Mouse (Mus musculus) adipocyte (in vitro differentiated cells): Measurements from ENCODE around the gene Asnsd1.
"Not testable (repeated sequence)": the region's sequence is repeated elsewhere in the genome, so short reads cannot be mapped to it uniquely, and the experiment has no call there.

Experiments
- DNase-seq: peaks from one replicate; pipeline ENCODE4 v3.0.0-alpha.2; 2016; ENCODE audit warnings: low spot score

Asnsd1 gene

GRCm38 (mm10) chr1:53352327-53353261, at the start of gene Asnsd1, which contains the start of the genes Asdurf and Gm28551:
TSS of gene Asnsd1 (minus strand) at chr1:53352752.
TSS of gene Asdurf (minus strand) at chr1:53352619.
TSS of gene Gm28551 (minus strand) at chr1:53352667.
- peak; percentile 97 for DNase-seq

- DNase-seq = not testable (repeated sequence)
These were observed 41.6 kb upstream of the Asnsd1 start for GRCm38 (mm10) chr1:53393936-53394760.

GRCm38 (mm10) chr1:53388762-53389161, 36.2 kb upstream of the Asnsd1 start:
- no peak for DNase-seq

GRCm38 (mm10) chr1:53384085-53384688, 31.6 kb upstream of the Asnsd1 start:
- DNase-seq = peak; percentile 10

DNA sequence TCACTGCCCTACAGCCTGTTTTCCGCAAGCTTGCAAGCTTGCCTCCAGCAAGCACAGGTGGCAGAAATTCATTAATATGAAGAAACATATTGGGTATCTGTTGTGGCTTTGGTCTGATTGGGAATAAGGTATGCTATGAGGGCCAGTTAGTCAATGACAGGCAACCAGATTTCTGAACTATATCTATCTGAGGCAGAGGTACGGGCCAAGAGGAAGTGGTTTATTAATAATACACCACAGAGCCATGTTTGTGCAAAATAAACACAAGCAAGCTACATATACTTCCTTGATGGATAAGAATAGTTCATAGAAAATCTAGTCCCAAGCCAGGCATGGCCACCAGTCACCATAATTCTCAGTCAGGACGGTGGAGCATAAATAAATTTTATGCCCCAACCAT, 25.2 kb upstream of the Asnsd1 start:
- no peak for DNase-seq

- not testable (repeated sequence) for DNase-seq
These were observed 23.4 kb upstream of the Asnsd1 start for GRCm38 (mm10) chr1:53375965-53376364.

- DNase-seq = no peak
These were observed 6.4 kb upstream of the Asnsd1 start for GRCm38 (mm10) chr1:53358988-53359387.

GRCm38 (mm10) chr1:53341071-53341470, 11.5 kb downstream of the Asnsd1 start:
- DNase-seq = no peak

DNA sequence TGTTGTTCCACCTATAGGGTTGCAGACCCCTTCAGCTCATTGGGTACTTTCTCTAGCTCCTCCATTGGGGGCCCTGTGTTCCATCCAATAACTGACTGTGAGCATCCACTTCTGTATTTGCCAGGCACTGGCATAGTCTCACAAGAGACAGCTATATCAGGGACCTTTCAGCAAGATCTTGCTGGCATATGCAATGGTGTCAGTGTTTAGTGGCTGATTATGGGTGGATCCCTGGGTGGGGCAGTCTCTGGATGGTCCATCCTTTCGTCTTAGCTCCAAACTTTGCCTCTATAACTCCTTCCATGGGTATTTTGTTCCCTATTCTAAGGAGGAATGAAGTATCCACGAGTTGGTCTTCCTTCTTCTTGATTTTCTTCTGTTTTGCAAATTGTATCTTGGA, 15.1 kb downstream of the Asnsd1 start:
- DNase-seq = not testable (repeated sequence)

GRCm38 (mm10) chr1:53335465-53335864, 17.1 kb downstream of the Asnsd1 start:
- no peak for DNase-seq

DNA sequence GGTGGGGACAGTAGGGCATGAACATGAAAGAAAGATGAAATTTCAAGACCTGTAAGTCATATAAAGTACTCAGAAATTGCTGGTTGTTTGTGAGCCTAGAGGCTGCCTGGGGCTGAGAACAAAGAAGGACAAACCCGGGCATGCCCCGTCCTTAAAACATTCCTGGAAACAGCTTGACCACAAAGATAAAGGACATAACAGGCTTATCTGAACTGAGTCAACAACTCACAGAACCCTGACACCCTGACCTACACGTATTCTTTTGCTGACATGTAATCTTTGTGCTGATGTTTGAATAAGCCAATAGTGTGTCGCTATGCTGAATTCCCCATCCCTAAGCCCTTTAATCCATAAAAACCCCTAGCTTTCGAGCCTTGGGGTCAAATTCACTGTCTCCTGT, 19.0 kb downstream of the Asnsd1 start:
- not testable (repeated sequence) for DNase-seq

DNA sequence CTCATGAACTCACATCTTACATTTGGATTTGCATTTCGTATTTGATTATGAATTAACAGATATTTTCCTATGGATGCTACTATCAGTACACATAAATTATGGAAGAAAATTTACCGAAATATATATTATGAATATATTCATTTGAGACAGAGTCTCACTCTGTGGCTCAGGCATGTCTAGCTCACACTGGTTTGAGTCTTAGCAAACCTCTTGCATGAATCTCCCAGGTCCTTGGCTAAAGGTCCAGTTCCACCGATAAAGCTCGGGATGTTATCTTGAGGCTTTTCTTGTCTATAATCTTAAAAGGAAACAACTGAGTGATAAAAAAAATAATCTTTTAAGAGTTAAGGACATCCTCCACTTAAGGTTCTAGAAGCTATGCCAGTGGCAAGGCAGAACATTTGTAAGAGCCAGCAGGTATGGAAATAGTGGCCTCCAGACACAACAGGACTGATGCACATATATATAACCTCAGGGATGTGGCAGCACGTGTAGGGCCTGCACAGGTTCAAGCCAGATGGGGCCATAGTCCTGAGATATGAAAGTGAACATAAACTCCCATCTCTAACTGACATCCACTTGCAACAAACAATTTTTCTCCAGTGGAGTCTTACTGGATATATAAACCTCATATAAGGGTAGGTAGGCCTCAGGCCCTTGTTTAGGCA, 27.6 kb downstream of the Asnsd1 start:
- no peak for DNase-seq

GRCm38 (mm10) chr1:53324277-53324676, 28.3 kb downstream of the Asnsd1 start:
- DNase-seq = no peak

DNA sequence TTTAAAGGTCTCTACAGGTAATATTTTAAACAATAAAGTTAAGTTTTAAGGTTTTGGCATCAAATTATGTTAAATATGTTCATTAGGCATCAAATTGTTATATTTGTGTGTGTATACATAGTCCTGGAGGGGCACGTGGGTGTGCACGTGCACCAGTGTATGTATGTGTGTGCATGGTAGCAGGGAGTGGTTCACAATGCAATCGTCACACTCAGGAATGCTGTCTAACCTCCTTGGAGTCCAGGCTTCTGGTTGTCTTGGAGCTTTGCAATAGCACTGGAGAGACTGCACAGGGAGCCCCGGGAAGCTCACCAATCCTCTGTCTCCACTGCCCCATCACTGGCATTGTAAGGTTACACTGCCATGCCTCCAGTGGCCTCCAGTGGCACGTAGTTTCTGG, 29.3 kb downstream of the Asnsd1 start:
- no peak for DNase-seq

- DNase-seq = no peak
These were observed 30.7 kb downstream of the Asnsd1 start for GRCm38 (mm10) chr1:53321662-53322344.

- peak; percentile 87 for DNase-seq
These were observed 39.3 kb downstream of the Asnsd1 start, which contains the start of gene Osgepl1 for GRCm38 (mm10) chr1:53312989-53313967. TSS of gene Osgepl1 (plus strand) at chr1:53313624.

DNA sequence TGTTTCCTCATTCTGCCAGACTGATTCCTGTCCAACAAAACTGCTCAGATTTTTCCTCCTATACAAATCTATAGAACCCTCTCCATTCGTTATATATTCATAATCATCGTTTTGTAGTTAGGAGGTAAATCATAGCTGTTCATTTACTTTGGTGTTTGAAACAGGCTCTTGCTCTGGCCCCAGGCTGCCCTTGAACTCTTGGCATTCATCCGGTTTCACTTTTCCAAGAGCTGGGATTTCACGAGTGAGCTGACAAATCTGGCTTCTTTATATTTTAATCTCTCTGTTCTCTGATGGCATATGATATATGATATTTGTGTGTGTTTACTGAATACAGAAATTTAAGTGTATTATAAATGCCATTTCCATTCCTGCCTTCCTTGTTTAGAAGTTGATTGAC, 52.0 kb downstream of the Asnsd1 start:
- DNase-seq = no peak

DNA sequence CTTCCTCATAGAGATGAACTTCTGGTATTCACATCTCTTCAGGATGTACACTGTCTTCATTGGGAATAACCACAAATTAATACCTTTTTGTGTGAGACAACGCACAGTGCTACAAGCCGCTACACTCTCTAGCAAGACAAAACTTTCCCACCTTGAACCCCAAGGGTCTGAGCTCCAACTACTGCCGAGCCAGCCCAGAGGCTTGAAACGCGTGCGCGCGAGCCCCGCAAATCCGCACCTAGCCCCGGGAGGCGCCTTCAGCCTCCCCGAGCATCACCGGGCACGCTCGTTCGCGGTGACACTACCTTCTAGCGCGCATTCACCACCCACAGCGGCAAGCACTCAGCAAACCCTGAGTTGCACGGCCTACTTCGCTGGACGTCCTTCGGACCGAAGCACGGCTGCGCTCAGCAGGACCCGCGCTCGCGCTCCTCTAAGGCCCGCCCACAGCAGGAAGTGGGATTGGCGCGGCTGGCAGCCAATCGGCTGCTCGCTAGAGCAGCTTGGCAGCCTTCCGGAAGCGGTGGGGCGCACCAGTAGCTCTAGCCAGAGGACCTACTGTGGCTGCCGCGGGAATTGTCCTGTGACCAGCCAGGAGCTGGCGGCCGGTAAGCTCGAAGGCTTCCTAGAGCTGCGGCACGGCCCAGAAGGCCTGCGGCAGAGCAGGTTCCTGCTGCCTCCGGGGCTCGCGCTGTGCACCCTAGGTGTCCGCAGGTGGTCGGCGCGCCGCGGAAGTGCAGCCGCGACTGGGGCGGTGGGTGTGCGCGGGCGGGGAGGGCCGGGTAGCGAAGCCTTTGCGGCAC, 55.8 kb downstream of the Asnsd1 start, which contains the start of the genes Pms1, Ormdl1 and Gm28778:
Pms1 (minus strand) TSS at position 438 of the 803 bp plus-strand sequence.
Ormdl1 (plus strand) TSS at position 515 of the 803 bp plus-strand sequence.
Gm28778 (plus strand) TSS at position 531 of the 803 bp plus-strand sequence.
- DNase-seq = peak; percentile 93
